Mouse (Mus musculus) liver, adult 2 months (tissue): Measurements from ENCODE around the gene Dsn1. TPM values are rescaled to one million over a fixed set of nuclear protein-coding genes. Genes with fewer than 3 reads are reported as not detected.
A peak's percentile ranks its signal among the peaks of the same experiment; 100 is the strongest.

ENCODE experiments used
- DNase-seq: peaks from one replicate; pipeline ENCODE4 v3.0.0-alpha.2; 2011; ENCODE audit warnings: low read depth, low spot score; ENCODE audit errors: extremely low read depth
- H3K27ac ChIP-seq: fragments of 200-500 bp; replicated peaks from 2 replicates; pipeline ENCODE4 v1.5.1; 2012; ENCODE audit warnings: low read depth, mild to moderate bottlenecking, control low read depth, inconsistent platforms, low read length; ENCODE audit not compliant: insufficient read depth
- H3K27me3 ChIP-seq: fragments of 200-500 bp; 2 replicates; pipeline ENCODE4 v1.6.1; 2012; ENCODE audit warnings: mild to moderate bottlenecking, moderate library complexity, low read length, inconsistent platforms; ENCODE audit not compliant: control insufficient read depth, insufficient read depth
- H3K36me3 ChIP-seq: fragments of 200-500 bp; 2 replicates; pipeline ENCODE4 v1.6.1; 2012; ENCODE audit warnings: low read length, inconsistent platforms; ENCODE audit not compliant: control insufficient read depth, insufficient read depth
- H3K4me1 ChIP-seq: fragments of 200-500 bp; 2 replicates; pipeline ENCODE4 v1.6.1; 2011; ENCODE audit warnings: low read length; ENCODE audit not compliant: control insufficient read depth, insufficient read depth
- H3K4me3 ChIP-seq: fragments of 200-500 bp; 2 replicates; pipeline ENCODE4 v1.5.1; 2011; ENCODE audit warnings: low read depth, mild to moderate bottlenecking, control low read depth, low read length, moderate library complexity; ENCODE audit not compliant: insufficient read depth
- H3K79me2 ChIP-seq: fragments of 200-500 bp; 2 replicates; pipeline ENCODE4 v1.6.1; 2012; ENCODE audit warnings: inconsistent platforms, mild to moderate bottlenecking, low read length, moderate library complexity; ENCODE audit not compliant: control insufficient read depth, insufficient read depth
- H3K9ac ChIP-seq: fragments of 200-500 bp; 2 replicates; pipeline ENCODE4 v1.6.1; 2012; ENCODE audit warnings: low read depth, mild to moderate bottlenecking, control low read depth, inconsistent platforms, low read length
- CTCF ChIP-seq: fragments of 200-500 bp; IDR thresholded peaks from 2 replicates; pipeline ENCODE4 v1.5.1; 2011; ENCODE audit warnings: low read depth, low read length, control low read depth
- POLR2A ChIP-seq: fragments of 200-500 bp; IDR thresholded peaks from 2 replicates; pipeline ENCODE4 v1.6.1; 2011; ENCODE audit warnings: low read length, control low read depth; ENCODE audit not compliant: insufficient read depth; ENCODE audit errors: extremely low read depth
- WGBS: fragments of 180-500 bp; shearing (Covaris S2); methylation state at CpG from one replicate; pipeline ENCODE4 v1.1.7; 2018; 5-methylcytosine and 5-hydroxymethylcytosine counted together
- polyA plus RNA-seq: library from polyadenylated mRNA; depleted of rRNA; stranded (reverse); fragments of >200 nt; gene quantifications from 2 replicates; pipeline ENCODE4 v1.2.3, GENCODE M21; 2012
- total RNA-seq: library from RNA; depleted of rRNA; stranded (reverse); fragments of >200 nt; gene quantifications from 2 replicates; pipeline ENCODE4 v1.2.3, GENCODE M21; 2014

Dsn1 gene
- total and polyA plus RNA-seq, 2 experiments = 0.10 to 1.0 TPM

- no peak for TF ChIP-seq CTCF
- TF ChIP-seq POLR2A = no peak
- no peaks in the 10 kb centered on the region for H3K27me3 ChIP-seq
- DNase-seq = peak; percentile 87
- WGBS = 7% methylated on average over 16 of the region's 16 CpGs
- H3K79me2 ChIP-seq = peaks cover 11% of the 10 kb centered on the region; the same call in 1 of the 2 replicates
- no peaks in the 10 kb centered on the region for H3K36me3 ChIP-seq
- peak overlapping the region; percentile 97 for H3K4me3 ChIP-seq
- H3K27ac ChIP-seq = peak overlapping the region; percentile 81
- H3K4me1 ChIP-seq = peaks cover 6% of the 10 kb centered on the region; the same call in 1 of the 2 replicates
- H3K9ac ChIP-seq = peak overlapping the region; percentile 93
These were observed 16.1 kb downstream of the Dsn1 start for GRCm38 (mm10) chr2:156990727-156991431.

- peaks cover 8% of the 10 kb centered on the region; the same call in 1 of the 2 replicates for H3K4me1 ChIP-seq
- DNase-seq = no peak
- no peak overlapping the region for H3K27ac ChIP-seq
- TF ChIP-seq CTCF = no peak
- TF ChIP-seq POLR2A = no peak
- no peaks in the 10 kb centered on the region for H3K36me3 ChIP-seq
- no peak overlapping the region for H3K4me3 ChIP-seq
- no peaks in the 10 kb centered on the region for H3K27me3 ChIP-seq
- H3K79me2 ChIP-seq = peaks cover 14% of the 10 kb centered on the region; the same call in 1 of the 2 replicates
- no peak overlapping the region for H3K9ac ChIP-seq
- 59% methylated on average over 3 of the region's 3 CpGs for WGBS
These were observed 19.6 kb downstream of the Dsn1 start for GRCm38 (mm10) chr2:156987316-156987715.

GRCm38 (mm10) chr2:156982864-156983263 is 24.1 kb downstream of the Dsn1 start:
- WGBS = 71% methylated on average over 2 of the region's 2 CpGs
- H3K79me2 ChIP-seq = peaks cover 13% of the 10 kb centered on the region; the same call in 1 of the 2 replicates
- H3K4me1 ChIP-seq = peaks cover 6% of the 10 kb centered on the region; the same call in 1 of the 2 replicates
- 0 out of 2 replicates have a peak, but pooled peaks cover 2% of the 10 kb centered on the region for H3K36me3 ChIP-seq
- no peaks in the 10 kb centered on the region for H3K27me3 ChIP-seq
- TF ChIP-seq CTCF = no peak
- no peak for TF ChIP-seq POLR2A
- H3K4me3 ChIP-seq = no peak overlapping the region
- no peak for DNase-seq
- H3K9ac ChIP-seq = no peak overlapping the region
- no peak overlapping the region for H3K27ac ChIP-seq

- no peak overlapping the region for H3K9ac ChIP-seq
- H3K27ac ChIP-seq = no peak overlapping the region
- no peaks in the 10 kb centered on the region for H3K27me3 ChIP-seq
- peaks cover 17% of the 10 kb centered on the region; the same call in 1 of the 2 replicates for H3K79me2 ChIP-seq
- 86% methylated on average over 4 of the region's 4 CpGs for WGBS
- TF ChIP-seq POLR2A (no peak), CTCF (no peak)
- H3K4me3 ChIP-seq = no peak overlapping the region
- peaks cover 5% of the 10 kb centered on the region; the same call in 1 of the 2 replicates for H3K4me1 ChIP-seq
- H3K36me3 ChIP-seq = peaks cover 6% of the 10 kb centered on the region; the same call in 1 of the 2 replicates
- no peak for DNase-seq
These were observed 25.7 kb downstream of the Dsn1 start for GRCm38 (mm10) chr2:156981291-156981690.

GRCm38 (mm10) chr2:156980059-156980458 is 26.9 kb downstream of the Dsn1 start:
- H3K27me3 ChIP-seq = no peaks in the 10 kb centered on the region
- no peak for DNase-seq
- no peak for TF ChIP-seq POLR2A
- no peak for TF ChIP-seq CTCF
- no peak overlapping the region for H3K4me3 ChIP-seq
- no peak overlapping the region for H3K9ac ChIP-seq
- H3K36me3 ChIP-seq = peaks cover 6% of the 10 kb centered on the region; the same call in 1 of the 2 replicates
- peaks cover 5% of the 10 kb centered on the region; the same call in 1 of the 2 replicates for H3K4me1 ChIP-seq
- H3K79me2 ChIP-seq = peaks cover 18% of the 10 kb centered on the region; the same call in 1 of the 2 replicates
- 79% methylated on average over 2 of the region's 2 CpGs for WGBS
- H3K27ac ChIP-seq = no peak overlapping the region

GRCm38 (mm10) chr2:156976711-156977110 is 30.2 kb downstream of the Dsn1 start:
- no peak overlapping the region for H3K9ac ChIP-seq
- no peak for DNase-seq
- no peaks in the 10 kb centered on the region for H3K27me3 ChIP-seq
- H3K36me3 ChIP-seq = peaks cover 13% of the 10 kb centered on the region; the same call in 1 of the 2 replicates
- no peak overlapping the region for H3K27ac ChIP-seq
- peaks cover 26% of the 10 kb centered on the region; the same call in 1 of the 2 replicates for H3K79me2 ChIP-seq
- H3K4me1 ChIP-seq = peaks cover 2% of the 10 kb centered on the region; the same call in 1 of the 2 replicates
- H3K4me3 ChIP-seq = no peak overlapping the region
- TF ChIP-seq CTCF = no peak
- TF ChIP-seq POLR2A = no peak
